18 mouse cellular contexts compared by ENCODE assay signal in genomic region chr17:30053871-30054270, GRCm38 (mm10). TPM values are rescaled to one million over a fixed set of nuclear protein-coding genes. Genes with fewer than 3 reads are reported as not detected.
DNase-seq lines count a peak whose midpoint lies in the region; ATAC-seq lines count a peak whose summit lies in the region.
"Had no signal": no experiment of that assay in that cellular context is flagged by ENCODE, and none has a peak within 500 bp of the region (broad histone marks: within the 10 kb centered on the region; RNA-seq: fewer than 3 reads in every experiment).

No protein-coding gene starts in this region.

- H3K9me3 ChIP-seq in heart, embryonic 12.5 days (replicated peaks): no peaks in the 10 kb centered on the region
- H3K9me3 ChIP-seq in megakaryocyte, embryonic 14.5 days: no peaks in the 10 kb centered on the region
- H3K9me3 ChIP-seq: hindbrain, embryonic 15.5 days; limb, embryonic 12.5 days; liver, embryonic 15.5 days; midbrain, embryonic 15.5 days had no signal

- H3K36me3 ChIP-seq in heart, embryonic 12.5 days: peaks cover 16% of the 10 kb centered on the region; the same call in 1 of the 2 replicates
- peaks cover 23% of the 10 kb centered on the region for H3K36me3 ChIP-seq in megakaryocyte, embryonic 14.5 days (replicated peaks; ENCODE audit: low read length)
- H3K36me3 ChIP-seq: hindbrain, embryonic 15.5 days; midbrain, embryonic 15.5 days had no signal

- no peak for ATAC-seq in heart, embryonic 12.5 days (ENCODE audit: insufficient number of reproducible peaks, low FRiP score)
- no peak for ATAC-seq in megakaryocyte, adult 5-6 weeks (ENCODE audit: poor library complexity, severe bottlenecking)
- ATAC-seq in megakaryocyte-erythroid progenitor cell, adult 5-6 weeks (replicated peaks; ENCODE audit: low FRiP score, low TSS enrichment, poor library complexity, severe bottlenecking): no peak
- ATAC-seq: forebrain, embryonic 16.5 days; lung, postnatal 0 days; midbrain, embryonic 15.5 days had no signal

- 81% methylated on average over 2 of the region's 2 CpGs for WGBS in heart, embryonic 12.5 days

- no peak overlapping the region for H3K9ac ChIP-seq in heart, embryonic 12.5 days
- H3K9ac ChIP-seq: hindbrain, embryonic 15.5 days; limb, embryonic 12.5 days; liver, embryonic 15.5 days; midbrain, embryonic 15.5 days had no signal

- H3K27ac ChIP-seq in heart, embryonic 12.5 days (ENCODE audit: poor library complexity, severe bottlenecking): 0 out of 2 replicates have a peak overlapping the region, but pooled peaks have one; percentile 6
- H3K27ac ChIP-seq: hindbrain, embryonic 15.5 days; limb, embryonic 12.5 days; liver, embryonic 15.5 days; midbrain, embryonic 15.5 days had no signal

- no peak overlapping the region for H3K4me2 ChIP-seq in heart, embryonic 12.5 days
- H3K4me2 ChIP-seq: hindbrain, embryonic 15.5 days; limb, embryonic 12.5 days; liver, embryonic 15.5 days; midbrain, embryonic 15.5 days had no signal

- H3K4me3 ChIP-seq in heart, embryonic 12.5 days: no peak overlapping the region
- peak overlapping the region; percentile 75 for H3K4me3 ChIP-seq in megakaryocyte, embryonic 14.5 days (replicated peaks)
- H3K4me3 ChIP-seq: hindbrain, embryonic 15.5 days; limb, embryonic 12.5 days; liver, embryonic 15.5 days; midbrain, embryonic 15.5 days had no signal

- H3K27me3 ChIP-seq in heart, embryonic 12.5 days (replicated peaks): no peaks in the 10 kb centered on the region
- no peaks in the 10 kb centered on the region for H3K27me3 ChIP-seq in megakaryocyte, embryonic 14.5 days (replicated peaks)
- H3K27me3 ChIP-seq: hindbrain, embryonic 15.5 days; limb, embryonic 12.5 days; liver, embryonic 15.5 days; midbrain, embryonic 15.5 days had no signal

- no peak for DNase-seq in heart, postnatal 4 days
- DNase-seq in brain, adult 2 months (ENCODE audit: low read depth, low spot score): peak; percentile 52
- DNase-seq in retina, embryonic 14.5 days (ENCODE audit: low spot score): no peak
- DNase-seq: adrenal gland, adult 8-10 months; cerebellum, postnatal 25 days; embryo, embryonic 11 days; kidney, adult 11 months; thymus, postnatal 14 days had no signal

- peaks cover 40% of the 10 kb centered on the region for H3K4me1 ChIP-seq in heart, embryonic 12.5 days (replicated peaks)
- H3K4me1 ChIP-seq in megakaryocyte, embryonic 14.5 days: peaks cover 91% of the 10 kb centered on the region

RNA-seq across cellular contexts. Expression of gene Zfand3, which starts 49.3 kb away (rescaled TPM):
- polyA plus RNA-seq in heart, embryonic 12.5 days (2016; fragmentation: Nextera tagmentation; extraction: Ambion mirVana): 59.5 and 64.4 TPM in 2 replicates
- 100 to 1,000 TPM; 145 to 149 TPM for total RNA-seq in heart, postnatal 4 days (2021)
- 98.5 and 157 TPM in 2 replicates for polyA plus RNA-seq in megakaryocyte, embryonic 14.5 days (2012; ENCODE audit: insufficient read depth, low replicate concordance)
- 34.5 and 36.9 TPM in 2 replicates for total RNA-seq in megakaryocyte, adult 5-6 weeks (2015)
- total RNA-seq in megakaryocyte, adult 5-6 weeks (2017): 28.4 and 29.2 TPM in 2 replicates
- 9.5 and 41.5 TPM in 2 replicates for total RNA-seq in megakaryocyte-erythroid progenitor cell, adult 5-6 weeks (2014; fragmentation: Nextera tagmentation)
- 4.9 and 11.4 TPM in 2 replicates for total RNA-seq in megakaryocyte-erythroid progenitor cell, adult 5-6 weeks (2017)
